Mouse (Mus musculus) gastrocnemius, postnatal 4 days (tissue): ENCODE measurements at regions not wholly inside any gene's neighbourhood (a gene's known extent, or its start where the extent isn't known, plus 50 kb on each side); places are given as distances from the start of the nearest gene placed in this dataset.
A peak's percentile ranks its signal among the peaks of the same experiment; 100 is the strongest.
"Not testable (repeated sequence)": the region's sequence is repeated elsewhere in the genome, so short reads cannot be mapped to it uniquely, and the experiment has no call there.

Experiments
- DNase-seq, 2 experiments: peaks; one replicate each; pipeline ENCODE4 v3.0.0; 2021 to 2022; ENCODE audit warnings: low spot score in 2 of 2, mixed read lengths in 2 of 2

- no peak for DNase-seq
Observed at GRCm38 (mm10) chr11:8773862-8774261, 109.5 kb upstream of the Tns3 start.

GRCm38 (mm10) chr11:8773260-8773659, 108.9 kb upstream of the Tns3 start:
- no peak for DNase-seq

DNA sequence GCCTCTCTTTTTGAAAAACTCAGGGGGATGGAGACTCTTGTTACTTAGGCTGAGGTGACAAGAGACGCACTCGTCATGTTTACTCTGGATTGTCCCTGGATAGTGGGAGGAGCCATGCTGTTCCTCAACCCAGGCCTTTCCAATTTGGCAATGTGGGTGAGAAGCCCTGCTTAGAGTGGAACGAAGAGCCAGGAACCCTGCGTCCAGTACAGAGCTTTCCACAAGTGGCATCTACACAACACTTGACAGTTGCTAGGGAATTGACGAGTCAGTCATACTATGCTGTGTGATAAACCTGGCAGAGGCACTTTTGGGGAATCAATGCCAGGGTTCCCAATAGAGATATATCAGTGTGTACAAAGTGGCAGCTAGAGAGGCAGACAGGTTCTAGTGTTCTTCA, 108.2 kb upstream of the Tns3 start:
- DNase-seq: no peak

GRCm38 (mm10) chr11:8768706-8769105, 104.4 kb upstream of the Tns3 start:
- not testable (repeated sequence) for DNase-seq

DNA sequence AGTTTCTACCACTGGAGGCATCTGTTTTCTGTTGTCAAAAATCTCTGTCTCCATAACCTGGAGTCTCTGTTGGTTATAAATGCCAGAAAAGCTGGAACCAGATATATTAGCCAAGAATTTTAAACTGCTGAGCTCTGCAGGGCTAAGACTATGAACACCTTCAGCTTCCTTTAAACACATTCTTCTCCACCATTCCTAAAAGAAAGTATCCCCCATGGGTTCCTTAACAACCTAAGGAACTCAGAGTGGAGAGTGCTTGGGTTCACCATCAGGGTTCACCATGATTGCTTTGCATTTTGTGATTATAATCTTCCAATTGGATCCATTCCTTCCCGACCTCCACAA, 101.2 kb upstream of the Tns3 start:
- no peak for DNase-seq

DNA sequence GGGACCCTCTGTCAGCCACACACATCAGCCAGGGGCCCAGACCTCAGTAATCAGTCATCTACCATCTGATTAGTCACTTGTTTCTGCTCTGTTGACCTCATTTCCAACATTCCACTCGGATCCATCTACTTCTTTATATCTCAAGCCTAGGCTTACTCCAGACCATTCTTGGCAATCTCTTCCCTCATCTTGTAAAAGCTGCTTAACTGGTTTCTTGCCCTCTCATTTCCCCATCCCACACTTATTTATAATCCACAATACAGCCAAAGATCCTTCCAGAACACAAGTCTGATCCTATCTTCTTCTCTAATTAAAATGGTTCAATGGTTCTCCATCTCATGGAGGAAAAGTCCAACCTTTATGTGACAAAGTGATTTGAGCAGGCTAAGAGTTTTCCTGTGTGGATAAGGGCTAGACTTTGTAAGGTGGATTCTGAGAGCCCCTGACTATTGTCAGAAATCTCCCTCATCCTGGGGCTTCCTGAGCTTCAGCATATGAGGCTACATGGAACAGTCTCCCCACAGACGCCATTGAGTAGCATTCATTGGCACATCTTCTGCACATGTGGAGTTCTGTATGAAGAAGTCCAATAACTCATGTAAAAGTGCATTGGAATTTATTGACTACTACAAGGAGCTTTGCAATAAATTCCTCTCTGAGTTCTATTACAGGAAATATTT, 100.7 kb upstream of the Tns3 start:
- no peak for DNase-seq

DNA sequence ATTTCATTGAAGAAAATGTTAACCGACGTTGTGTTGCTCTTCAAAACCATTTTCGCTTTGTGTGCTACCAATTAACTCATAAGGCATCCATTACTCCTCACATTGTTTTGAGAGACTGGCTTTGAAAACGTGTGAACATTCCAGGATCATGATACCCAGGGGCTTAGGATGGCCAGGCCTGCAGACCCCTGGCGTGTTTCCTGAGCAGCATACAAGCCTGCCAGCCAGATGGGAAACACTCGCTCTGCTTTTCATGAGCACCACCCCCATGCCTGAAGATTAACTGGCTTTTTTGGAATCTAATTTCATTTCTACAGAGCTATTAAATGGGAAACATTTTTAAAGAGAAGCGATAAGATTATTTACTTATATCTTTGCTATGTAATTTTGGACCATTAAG, 99.1 kb upstream of the Tns3 start:
- peak in 1 of 2 experiments; percentile 19 for DNase-seq

DNA sequence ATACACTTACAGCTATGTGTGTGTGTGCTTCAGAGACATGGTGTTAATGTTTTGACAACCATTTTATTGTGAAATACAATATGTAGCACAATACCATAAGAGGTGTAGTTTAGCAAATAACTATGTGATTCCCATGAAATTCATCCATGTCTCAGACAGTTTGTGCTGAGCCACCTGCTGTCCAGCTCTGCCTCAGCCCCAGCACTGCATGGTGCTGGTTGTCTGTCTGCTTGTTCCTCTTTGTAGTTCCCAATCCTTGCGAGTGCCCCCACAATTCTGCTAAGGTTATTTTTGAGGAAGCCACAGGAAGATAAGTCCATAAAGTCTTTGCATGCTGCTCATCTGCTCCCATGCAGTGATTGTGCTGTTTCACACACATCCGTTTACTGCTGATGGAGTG, 97.8 kb upstream of the Tns3 start:
- DNase-seq: no peak

DNA sequence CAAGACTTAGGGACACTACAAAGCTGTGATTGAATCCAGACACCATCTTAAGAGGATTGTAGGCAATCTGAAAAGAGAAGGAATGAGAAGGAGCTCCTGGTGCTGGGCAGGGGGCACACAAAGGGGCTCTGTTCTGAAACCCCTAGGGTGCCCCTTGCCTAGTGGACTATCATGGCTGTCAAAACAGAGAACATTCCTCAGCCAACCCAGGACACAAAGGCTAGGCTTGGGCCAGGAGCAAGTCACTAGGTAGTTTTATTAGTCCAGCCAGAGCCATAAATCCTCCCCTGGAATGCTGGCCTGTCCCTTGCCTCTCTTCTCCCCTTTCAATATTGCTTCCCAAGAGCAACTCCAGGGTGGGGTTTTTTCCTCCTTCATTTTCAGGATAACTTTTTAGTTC, 97.3 kb upstream of the Tns3 start:
- peak in 1 of 2 experiments; percentile 9 for DNase-seq

DNA sequence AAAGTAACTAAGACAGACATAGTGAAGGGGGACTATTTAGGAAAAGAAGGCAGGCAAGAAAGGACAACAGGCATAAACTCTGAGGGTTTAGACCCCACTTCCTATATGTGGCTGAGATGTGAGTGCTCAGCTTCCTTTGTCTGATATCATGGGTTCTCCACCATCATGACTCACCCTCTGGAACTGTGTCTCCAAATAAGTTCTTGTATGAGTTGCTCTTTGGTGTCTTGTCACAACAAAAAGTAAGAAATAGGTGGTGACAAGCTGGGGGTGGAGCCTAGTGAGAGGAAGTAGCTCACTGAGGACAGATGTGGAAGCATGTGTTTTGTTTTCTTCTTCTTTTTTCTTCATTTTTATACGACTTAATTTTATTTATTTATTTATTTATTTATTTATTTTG, 95.5 kb upstream of the Tns3 start:
- DNase-seq: no peak

- DNase-seq: not testable (repeated sequence)
Observed at GRCm38 (mm10) chr11:8754508-8754907, 90.2 kb upstream of the Tns3 start.

DNA sequence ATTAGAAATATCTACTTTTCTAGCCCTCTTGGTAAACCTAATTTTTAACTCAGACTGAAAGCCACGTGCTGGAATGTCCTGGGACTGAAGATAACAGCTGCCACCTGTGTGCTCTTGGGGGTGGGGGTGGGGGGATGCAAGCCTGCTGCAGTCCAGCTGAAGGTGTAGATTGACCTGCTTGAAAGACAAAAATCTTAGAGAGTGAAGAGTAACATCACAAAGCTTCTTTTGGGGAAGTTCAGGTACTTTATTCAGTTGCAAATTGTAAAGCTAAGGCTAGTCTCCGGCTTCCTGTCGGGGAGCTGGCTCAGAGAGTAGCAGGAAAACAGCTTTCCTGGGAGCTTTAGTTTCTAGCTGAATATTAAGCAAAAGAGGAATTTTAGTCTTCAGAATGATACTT, 71.4 kb upstream of the Tns3 start:
- DNase-seq: not testable (repeated sequence)

GRCm38 (mm10) chr11:8727007-8727406, 62.7 kb upstream of the Tns3 start:
- DNase-seq: no peak

DNA sequence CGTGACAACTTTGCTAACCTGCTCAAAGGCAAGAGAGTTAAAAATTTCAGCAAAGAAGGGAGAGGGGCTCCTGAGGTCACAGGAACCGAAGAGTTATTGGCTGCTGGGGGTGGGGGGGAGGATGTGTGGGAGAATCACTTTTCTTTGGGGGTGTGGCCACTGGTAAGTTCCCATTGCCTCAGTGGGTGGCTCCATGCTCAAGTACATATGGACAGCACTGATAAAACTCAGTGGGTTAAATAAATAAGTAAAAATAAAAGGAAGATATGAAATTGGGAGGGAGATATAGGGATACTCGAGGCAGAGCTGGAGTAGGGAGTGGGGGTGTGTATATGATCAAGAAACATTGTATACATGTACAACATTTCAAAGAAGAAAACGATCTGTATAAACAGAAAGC, 61.2 kb upstream of the Tns3 start:
- no peak for DNase-seq

- DNase-seq: no peak
Observed at GRCm38 (mm10) chr11:8723102-8723640, 58.8 kb upstream of the Tns3 start.

- peak in 1 of 2 experiments; percentile 2 for DNase-seq
Observed at GRCm38 (mm10) chr11:8719211-8719966, 55.1 kb upstream of the Tns3 start.

DNA sequence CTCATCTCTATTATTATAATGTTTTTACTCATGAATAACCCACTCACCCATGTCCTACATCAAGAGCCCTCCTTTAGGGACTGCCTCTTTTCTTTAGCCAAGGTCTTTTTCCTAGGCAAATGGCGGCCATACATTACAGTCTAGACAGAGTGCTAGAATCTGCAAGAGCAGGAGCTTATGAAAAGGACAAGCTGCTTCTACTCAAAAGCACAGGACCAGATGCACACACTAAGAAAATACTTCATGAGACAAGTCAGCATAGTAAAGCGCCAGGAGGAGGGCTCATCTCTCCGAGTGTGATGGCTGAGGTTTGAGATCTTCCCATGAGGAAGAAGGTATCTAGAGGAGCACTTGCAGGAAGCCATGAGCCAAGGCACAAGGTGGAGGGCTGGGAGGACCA, 53.4 kb upstream of the Tns3 start:
- DNase-seq: peak in 1 of 2 experiments; percentile 3

DNA sequence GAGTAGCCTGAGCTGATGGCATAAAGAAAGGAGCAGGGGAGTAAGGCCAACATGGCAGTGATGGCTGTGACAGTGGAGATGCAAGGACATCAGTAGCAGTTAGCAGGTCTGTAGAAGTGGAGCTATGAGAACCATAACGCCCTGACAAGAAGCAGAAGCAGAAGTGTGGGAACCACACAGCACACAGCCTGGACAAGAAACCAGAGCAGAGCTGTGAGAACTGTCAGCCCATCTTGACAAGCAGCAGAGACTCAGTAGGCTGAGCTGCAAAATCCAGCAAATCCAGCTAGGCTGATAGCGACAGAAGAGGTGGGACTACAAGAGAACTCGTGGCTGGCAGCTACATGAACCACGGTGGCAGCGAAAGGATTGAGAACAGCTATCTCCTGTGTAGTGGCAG, 52.5 kb upstream of the Tns3 start:
- peak in 1 of 2 experiments; percentile 5 for DNase-seq

DNA sequence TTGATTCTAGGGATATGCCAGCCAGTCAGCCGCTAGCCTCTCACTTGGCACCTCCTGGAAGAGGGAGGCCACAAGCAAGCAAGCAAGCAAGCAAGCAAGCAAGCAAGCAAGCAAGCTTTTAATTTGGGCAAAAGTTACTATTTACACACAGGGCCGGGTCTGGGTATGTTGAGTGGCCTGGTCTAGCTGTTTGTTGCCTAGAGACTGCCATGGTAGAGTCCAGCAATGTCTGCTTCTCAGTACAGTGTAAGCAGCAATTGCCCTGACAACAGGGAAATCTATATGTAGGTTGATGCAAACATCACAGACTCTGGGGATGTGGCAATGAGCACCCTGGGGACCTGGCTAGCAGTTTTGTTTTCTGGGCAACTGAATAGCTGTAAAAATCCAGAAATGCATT, 51.4 kb upstream of the Tns3 start:
- DNase-seq: peak in 1 of 2 experiments; percentile 3
